Mouse (Mus musculus): ENCODE data around the gene Colq.

- TF ChIP-seq GATA1 (IDR thresholded peaks at IDR 0.05; ENCODE audit: low read length): no peak
- TF ChIP-seq TAL1 (IDR thresholded peaks at IDR 0.05; ENCODE audit: low read length): no peak
Measured at GRCm38 (mm10) chr14:31594693-31595092, 3.5 kb upstream of the Colq start.

Data from erythroblast, embryonic 14.5 days (primary cell).